Mouse (Mus musculus) right cerebral cortex, adult 18-20 months (tissue): ENCODE results near the gene Tpd52l1.
A peak's percentile ranks its signal among the peaks of the same experiment; 100 is the strongest.
"Not testable (repeated sequence)": the region's sequence is repeated elsewhere in the genome, so short reads cannot be mapped to it uniquely, and the experiment has no call there.

Experiments
- DNase-seq: peaks from one replicate; pipeline ENCODE4 v3.0.0; 2022; ENCODE audit warnings: mixed read lengths

The Tpd52l1 gene

GRCm38 (mm10) chr10:31445291-31446124 is at the start of gene Tpd52l1:
Tpd52l1 (minus strand) TSS chr10:31445958.
- peak; percentile 83 for DNase-seq

GRCm38 (mm10) chr10:31494296-31494695 is 48.5 kb upstream of the Tpd52l1 start:
- DNase-seq: no peak

- no peak for DNase-seq
Observed at GRCm38 (mm10) chr10:31467043-31467898, 21.5 kb upstream of the Tpd52l1 start.

GRCm38 (mm10) chr10:31465840-31466541 is 20.2 kb upstream of the Tpd52l1 start:
- DNase-seq: no peak

- no peak for DNase-seq
Observed at GRCm38 (mm10) chr10:31465424-31465823, 19.7 kb upstream of the Tpd52l1 start.

- DNase-seq: no peak
Observed at GRCm38 (mm10) chr10:31463044-31463443, 17.3 kb upstream of the Tpd52l1 start.

GRCm38 (mm10) chr10:31456806-31457205 is 11.0 kb upstream of the Tpd52l1 start:
- DNase-seq: no peak

- no peak for DNase-seq
Observed at GRCm38 (mm10) chr10:31447083-31447482, 1.3 kb upstream of the Tpd52l1 start.

GRCm38 (mm10) chr10:31444206-31444605 is 1.6 kb downstream of the Tpd52l1 start:
- DNase-seq: no peak

- DNase-seq: no peak
Observed at GRCm38 (mm10) chr10:31441491-31441890, 4.3 kb downstream of the Tpd52l1 start.

GRCm38 (mm10) chr10:31436047-31436446 is 9.7 kb downstream of the Tpd52l1 start:
- DNase-seq: no peak

- DNase-seq: no peak
Observed at GRCm38 (mm10) chr10:31417956-31418355, 27.8 kb downstream of the Tpd52l1 start.

GRCm38 (mm10) chr10:31392990-31393389 is 52.8 kb downstream of the Tpd52l1 start:
- no peak for DNase-seq

- no peak for DNase-seq
Observed at GRCm38 (mm10) chr10:31390777-31391395, 54.9 kb downstream of the Tpd52l1 start.

- not testable (repeated sequence) for DNase-seq
Observed at GRCm38 (mm10) chr10:31388566-31388965, 57.2 kb downstream of the Tpd52l1 start.

GRCm38 (mm10) chr10:31370200-31370599 is 75.6 kb downstream of the Tpd52l1 start:
- DNase-seq: not testable (repeated sequence)

- no peak for DNase-seq
Observed at GRCm38 (mm10) chr10:31359749-31360148, 86.0 kb downstream of the Tpd52l1 start.

GRCm38 (mm10) chr10:31354886-31355461 is 90.8 kb downstream of the Tpd52l1 start:
- no peak for DNase-seq

GRCm38 (mm10) chr10:31354141-31354540 is 91.6 kb downstream of the Tpd52l1 start:
- DNase-seq: peak; percentile 11

- no peak for DNase-seq
Observed at GRCm38 (mm10) chr10:31352845-31353427, 92.8 kb downstream of the Tpd52l1 start.

GRCm38 (mm10) chr10:31351056-31351455 is 94.7 kb downstream of the Tpd52l1 start:
- no peak for DNase-seq

- DNase-seq: peak; percentile 5
Observed at GRCm38 (mm10) chr10:31346401-31346800, 99.4 kb downstream of the Tpd52l1 start.
